Mouse (Mus musculus) intestine, embryonic 16.5 days (tissue): ENCODE data around the gene Atp2a1. TPM values are rescaled to one million over a fixed set of nuclear protein-coding genes. Genes with fewer than 3 reads are reported as not detected.
A peak's percentile ranks its signal among the peaks of the same experiment; 100 is the strongest.

Experiments
- ATAC-seq: fragments of 200-750 bp; cut with Nextera tagmentation; 2 replicates; pipeline ENCODE4 v1.8.0; 2017; ENCODE audit warnings: moderate TSS enrichment, moderate library complexity
- H3K27ac ChIP-seq: fragments of 300-500 bp; sonication (generic); 2 replicates; pipeline ENCODE4 v1.5.1; 2014; ENCODE audit warnings: mild to moderate bottlenecking, low read length
- H3K27me3 ChIP-seq: fragments of 300-500 bp; sonication (generic); replicated peaks from 2 replicates; pipeline ENCODE4 v1.6.1; 2014; ENCODE audit warnings: low read length, control low read depth, mixed read lengths; ENCODE audit not compliant: control insufficient read depth, insufficient read depth
- H3K36me3 ChIP-seq: fragments of 300-500 bp; sonication (generic); 2 replicates; pipeline ENCODE4 v1.6.1; 2014; ENCODE audit warnings: low read length, control low read depth; ENCODE audit not compliant: control insufficient read depth, insufficient read depth
- H3K4me1 ChIP-seq: fragments of 300-500 bp; sonication (generic); 2 replicates; pipeline ENCODE4 v1.6.1; 2014; ENCODE audit warnings: low read length, control low read depth, mixed read lengths; ENCODE audit not compliant: control insufficient read depth, insufficient read depth
- H3K4me2 ChIP-seq: fragments of 300-500 bp; sonication (generic); 2 replicates; pipeline ENCODE4 v1.6.1; 2014; ENCODE audit warnings: low read depth, low read length, control low read depth
- H3K4me3 ChIP-seq: fragments of 300-500 bp; sonication (generic); 2 replicates; pipeline ENCODE4 v1.5.1; 2014; ENCODE audit warnings: mild to moderate bottlenecking, low read length
- H3K9ac ChIP-seq: fragments of 300-500 bp; sonication (generic); 2 replicates; pipeline ENCODE4 v1.6.1; 2014; ENCODE audit warnings: low read depth, low read length
- H3K9me3 ChIP-seq: fragments of 300-500 bp; sonication (generic); 2 replicates; pipeline ENCODE4 v1.6.1; 2016; ENCODE audit warnings: low read length, control low read depth; ENCODE audit not compliant: control insufficient read depth
- WGBS: fragments of 180-500 bp; shearing (Covaris S2); extraction: QIAGEN DNeasy Blood & Tissue Kit; methylation state at CpG from one replicate; pipeline ENCODE4 v1.1.7; 2014; 5-methylcytosine and 5-hydroxymethylcytosine counted together
- polyA plus RNA-seq: library from polyadenylated mRNA; unstranded; fragments of >200 nt; fragmentation: Nextera tagmentation; extraction: Ambion mirVana; gene quantifications from 2 replicates; pipeline ENCODE4 v1.2.1, GENCODE M21; 2015

The Atp2a1 gene
- polyA plus RNA-seq, result 1.1 and 1.3 TPM in 2 replicates

DNA sequence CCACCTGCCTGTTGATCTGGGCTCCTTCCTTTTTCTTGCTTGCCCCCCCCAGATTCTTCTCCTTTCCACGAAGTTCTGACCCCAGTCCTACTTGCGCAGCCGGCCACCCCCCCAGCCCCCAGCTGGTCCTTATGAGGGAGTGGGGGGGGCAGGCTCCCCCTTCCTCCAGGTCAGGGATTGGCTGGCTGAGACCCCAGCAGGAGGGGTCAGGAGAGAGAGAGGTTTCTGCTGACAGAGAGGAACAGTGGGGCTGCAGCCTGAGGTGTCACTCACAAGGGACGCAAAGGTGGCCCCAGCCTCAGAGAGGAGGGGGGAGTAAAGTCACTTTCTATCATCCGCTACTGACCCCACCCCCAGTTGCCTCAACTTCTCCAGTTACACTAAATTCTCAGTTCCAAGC is at the start of gene Atp2a1:
Atp2a1 (minus strand) TSS at position 105 of the 400 bp plus-strand sequence.
- no peak within 1 kb of the TSS for H3K27ac ChIP-seq

DNA sequence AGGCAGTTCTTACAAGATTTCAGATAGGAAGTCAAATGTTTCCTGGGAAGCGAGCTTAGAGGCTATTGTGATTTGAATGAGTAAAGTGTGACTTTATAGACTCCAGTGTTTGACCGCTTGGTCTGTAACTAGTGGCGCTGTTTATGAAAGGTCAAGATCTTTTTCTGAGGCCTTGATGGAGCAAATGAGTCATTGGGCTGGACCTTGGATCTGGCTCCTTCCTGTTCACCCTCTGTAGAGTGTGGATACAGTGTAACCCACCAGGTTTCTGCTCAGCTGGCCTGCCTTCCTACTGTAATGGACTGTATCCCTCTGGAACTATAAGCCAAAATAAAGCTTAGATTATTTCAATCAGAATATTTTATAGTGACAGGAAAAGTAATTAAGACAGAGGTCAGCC is 48.4 kb upstream of the Atp2a1 start:
- ATAC-seq, result no peak
- no peak overlapping the region for H3K9ac ChIP-seq

More for the DNA sequence above, at the start of gene Atp2a1:
- no peak within 1 kb of the TSS for H3K4me3 ChIP-seq
- peaks cover 8% of the 10 kb centered on the region for H3K4me1 ChIP-seq
- no peak for ATAC-seq
- WGBS, result 51% methylated on average over 5 of the region's 5 CpGs
- no peaks in the 10 kb centered on the region for H3K27me3 ChIP-seq
- H3K4me2 ChIP-seq, result no peak within 1 kb of the TSS
- H3K9ac ChIP-seq, result 0 out of 2 replicates have a peak within 1 kb of the TSS, but pooled peaks have one; percentile 7
- no peaks in the 10 kb centered on the region for H3K9me3 ChIP-seq
- H3K36me3 ChIP-seq, result peaks cover 8% of the 10 kb centered on the region; the same call in 1 of the 2 replicates

DNA sequence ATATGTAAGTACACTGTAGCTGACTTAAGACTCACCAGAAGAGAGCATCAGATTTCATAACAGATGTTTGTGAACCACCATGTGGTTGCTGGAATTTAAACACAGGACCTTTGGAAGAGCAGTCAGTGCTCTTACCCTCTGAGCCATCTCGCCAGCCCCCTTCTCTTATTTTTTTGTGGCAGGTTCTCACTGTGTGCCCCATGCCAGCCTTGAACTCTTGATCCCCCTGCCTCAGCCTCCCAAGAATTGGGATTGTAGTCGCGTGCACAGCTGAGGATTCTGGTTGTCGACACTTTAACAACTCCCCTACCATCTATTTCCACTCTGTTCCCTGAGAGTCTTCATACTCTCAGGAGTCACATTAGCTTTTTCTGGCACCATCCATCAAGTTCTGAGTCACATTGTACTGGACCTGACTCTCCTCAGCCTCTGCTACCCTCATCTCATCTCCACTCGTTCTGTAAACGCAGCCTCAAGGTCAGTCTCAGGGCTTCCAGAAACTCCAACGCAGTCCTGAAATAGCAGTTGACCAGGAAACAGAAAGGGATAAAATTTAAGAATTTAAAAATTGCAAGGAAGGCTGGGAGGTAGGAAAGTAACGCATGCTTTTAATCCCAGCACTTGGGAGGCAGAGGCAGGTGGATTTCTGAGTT is 44.3 kb upstream of the Atp2a1 start:
- no peaks in the 10 kb centered on the region for H3K9me3 ChIP-seq
- H3K9ac ChIP-seq, result no peak overlapping the region
- H3K36me3 ChIP-seq, result no peaks in the 10 kb centered on the region
- no peak overlapping the region for H3K27ac ChIP-seq
- WGBS, result 73% methylated on average over 8 of the region's 8 CpGs
- H3K4me2 ChIP-seq, result no peak overlapping the region
- no peaks in the 10 kb centered on the region for H3K27me3 ChIP-seq
- no peak for ATAC-seq
- no peak overlapping the region for H3K4me3 ChIP-seq
- peaks cover 2% of the 10 kb centered on the region; the same call in 1 of the 2 replicates for H3K4me1 ChIP-seq

More for the DNA sequence above, 48.4 kb upstream of the Atp2a1 start:
- 73% methylated on average over 3 of the region's 3 CpGs for WGBS
- no peak overlapping the region for H3K27ac ChIP-seq
- no peaks in the 10 kb centered on the region for H3K9me3 ChIP-seq
- H3K4me1 ChIP-seq, result no peaks in the 10 kb centered on the region
- no peak overlapping the region for H3K4me2 ChIP-seq
- no peaks in the 10 kb centered on the region for H3K27me3 ChIP-seq
- no peak overlapping the region for H3K4me3 ChIP-seq
- no peaks in the 10 kb centered on the region for H3K36me3 ChIP-seq

DNA sequence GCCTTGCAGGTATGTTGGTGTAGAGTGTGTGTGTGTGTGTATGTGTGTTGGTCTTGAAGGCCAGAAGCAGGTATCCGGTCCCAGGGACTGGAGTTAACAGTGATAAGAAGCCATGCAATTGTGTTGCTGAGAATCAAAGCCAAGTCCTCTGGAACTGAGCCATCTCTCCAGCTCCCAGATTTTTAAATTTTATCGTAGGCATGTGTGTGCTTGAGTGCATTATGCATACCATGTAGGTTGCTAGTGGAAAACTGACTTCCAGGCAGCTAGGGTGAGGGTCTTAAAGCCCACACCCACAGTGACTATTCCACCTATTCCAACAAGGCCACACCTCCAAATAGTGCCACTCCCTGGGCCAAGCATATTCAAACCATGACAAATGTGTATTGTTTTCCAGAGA is 42.0 kb upstream of the Atp2a1 start:
- Histone ChIP-seq H3K4me3 (no peak overlapping the region), H3K27ac (no peak overlapping the region), H3K9me3 (no peaks in the 10 kb centered on the region), H3K9ac (no peak overlapping the region), H3K36me3 (peaks cover 11% of the 10 kb centered on the region), H3K4me2 (no peak overlapping the region), H3K27me3 (no peaks in the 10 kb centered on the region), H3K4me1 (peaks cover 9% of the 10 kb centered on the region)
- ATAC-seq, result no peak
- WGBS, result 88% methylated on average over 2 of the region's 2 CpGs

DNA sequence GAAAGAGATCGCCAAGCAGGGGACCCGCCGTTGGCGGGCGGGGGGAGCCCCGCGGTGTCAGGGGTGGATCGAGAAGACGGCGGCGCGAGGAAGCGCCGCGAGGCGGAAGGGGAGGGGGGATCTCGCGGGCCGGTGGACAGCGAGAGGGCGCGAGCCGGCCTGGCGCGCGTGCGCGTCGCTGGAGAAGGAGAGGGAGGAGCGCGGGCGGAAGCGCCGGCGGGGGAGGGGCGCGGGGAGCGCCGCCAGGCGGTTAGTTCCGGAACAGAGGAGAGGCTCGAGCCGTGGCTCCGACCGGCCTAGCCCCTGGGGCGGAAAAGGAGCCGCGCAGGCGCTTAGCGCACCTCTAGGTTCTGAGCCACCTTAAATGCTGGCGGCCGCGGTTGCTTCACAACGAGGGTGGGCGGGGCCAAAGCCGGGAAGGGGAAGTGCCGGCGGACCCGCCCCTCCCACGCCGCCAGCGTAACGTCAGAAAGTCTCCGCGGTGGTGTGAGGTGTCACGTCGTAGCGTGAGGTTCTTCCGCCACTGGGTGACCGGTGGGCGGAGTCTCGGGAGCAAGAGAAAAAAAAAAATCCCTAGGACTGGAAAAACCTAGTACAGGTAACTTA is 40.5 kb upstream of the Atp2a1 start, which contains the start of gene Atxn2l:
Atxn2l (minus strand) TSS at position 165 of the 606 bp plus-strand sequence.
- WGBS, result under 1% methylated on average over 70 of the region's 72 CpGs
- H3K4me1 ChIP-seq, result peaks cover 9% of the 10 kb centered on the region
- no peaks in the 10 kb centered on the region for H3K27me3 ChIP-seq
- H3K36me3 ChIP-seq, result peaks cover 14% of the 10 kb centered on the region
- no peaks in the 10 kb centered on the region for H3K9me3 ChIP-seq
- peak within 1 kb of the TSS; percentile 55 for H3K4me2 ChIP-seq
- H3K27ac ChIP-seq, result peak within 1 kb of the TSS; percentile 100
- peak within 1 kb of the TSS; percentile 99 for H3K4me3 ChIP-seq
- peak; percentile 92 for ATAC-seq
- peak within 1 kb of the TSS; percentile 100 for H3K9ac ChIP-seq

DNA sequence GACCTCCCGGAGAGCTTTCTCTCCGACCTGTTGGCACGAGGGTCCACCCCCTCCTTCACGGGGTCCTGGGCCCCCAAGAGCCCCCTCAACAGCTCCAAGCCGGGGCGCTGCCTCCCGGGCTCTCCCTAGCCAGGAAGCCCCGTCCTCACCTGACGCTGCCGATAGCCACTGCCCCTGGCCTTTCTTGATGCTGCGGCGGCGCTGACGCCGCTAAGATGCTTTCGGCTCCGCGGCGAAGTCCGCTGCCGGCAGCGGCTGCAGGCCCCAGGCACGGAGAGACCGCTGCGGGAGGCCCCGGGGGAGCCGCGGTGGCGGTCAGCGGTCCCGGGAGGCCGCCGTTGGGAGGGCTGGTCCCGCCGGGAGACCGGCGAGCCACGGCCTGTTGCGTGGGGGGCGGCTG is 39.8 kb upstream of the Atp2a1 start:
- under 1% methylated on average over 40 of the region's 40 CpGs for WGBS
- no peak for ATAC-seq
- H3K4me3 ChIP-seq, result peak overlapping the region; percentile 99

DNA sequence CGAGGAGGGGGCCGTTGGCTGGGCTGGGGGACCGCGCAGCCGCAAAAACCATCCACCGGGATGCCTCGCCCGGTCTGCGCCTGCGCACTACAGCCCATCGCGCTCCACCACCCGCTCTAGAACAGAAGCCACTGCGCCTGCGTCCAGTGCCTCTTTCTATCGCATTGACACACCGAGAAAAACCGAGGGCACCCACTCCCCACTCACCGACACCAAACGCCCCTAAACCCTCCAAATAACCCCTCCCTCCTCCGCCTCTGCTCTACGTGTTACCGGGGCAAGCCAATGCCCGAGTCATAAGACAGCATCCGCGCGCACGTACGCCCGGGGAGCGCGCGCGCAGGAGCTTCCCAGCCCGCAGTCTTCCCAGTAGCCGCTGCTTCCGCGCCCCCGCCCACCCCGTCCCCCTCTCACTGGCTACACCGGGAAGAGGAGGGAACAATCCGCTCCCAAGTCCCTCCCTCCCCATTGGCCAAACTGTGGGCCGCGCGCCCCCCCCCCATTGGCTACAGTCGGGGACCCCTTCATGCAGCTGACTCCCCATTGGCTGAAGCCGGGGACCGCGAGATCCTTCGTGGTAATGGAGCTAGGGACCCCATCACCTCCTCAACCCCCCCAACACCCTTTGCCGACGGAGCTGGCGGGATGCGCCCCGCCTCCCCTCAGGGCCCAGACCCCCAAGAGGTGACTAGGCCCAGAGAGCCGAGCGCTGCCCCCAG is 39.3 kb upstream of the Atp2a1 start:
- Histone ChIP-seq H3K27ac (peak overlapping the region; percentile 100), H3K27me3 (no peaks in the 10 kb centered on the region), H3K9me3 (no peaks in the 10 kb centered on the region), H3K9ac (peak overlapping the region; percentile 100), H3K4me3 (peak overlapping the region; percentile 99), H3K4me2 (peak overlapping the region; percentile 68), H3K36me3 (peaks cover 21% of the 10 kb centered on the region), H3K4me1 (peaks cover 9% of the 10 kb centered on the region)
- WGBS, result 0% methylated on average over 46 of the region's 57 CpGs
- ATAC-seq, result peak; percentile 90

More for the DNA sequence above, 39.8 kb upstream of the Atp2a1 start:
- Histone ChIP-seq H3K9ac (peak overlapping the region; percentile 100), H3K9me3 (no peaks in the 10 kb centered on the region), H3K27ac (peak overlapping the region; percentile 100), H3K4me1 (peaks cover 9% of the 10 kb centered on the region), H3K27me3 (no peaks in the 10 kb centered on the region), H3K36me3 (peaks cover 21% of the 10 kb centered on the region), H3K4me2 (peak overlapping the region; percentile 35; the same call in 1 of the 2 replicates)

DNA sequence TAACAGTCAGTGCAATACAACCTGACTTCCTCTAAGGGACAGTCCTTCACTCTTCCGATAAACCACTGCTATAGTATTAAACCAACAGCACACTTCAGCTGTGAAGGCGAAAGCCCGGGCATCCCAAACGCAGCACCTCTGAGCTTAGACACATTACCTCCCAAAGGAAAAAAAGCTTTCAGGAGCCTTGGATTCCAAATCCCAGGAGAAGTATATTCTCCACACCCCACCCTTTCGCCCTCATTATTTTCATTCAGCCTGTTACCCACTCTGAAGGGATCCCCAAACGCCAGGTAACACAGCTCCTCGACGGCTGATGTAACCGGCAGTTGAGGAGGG is 38.7 kb upstream of the Atp2a1 start:
- Histone ChIP-seq H3K9ac (peak overlapping the region; percentile 100), H3K4me3 (peak overlapping the region; percentile 99), H3K27me3 (no peaks in the 10 kb centered on the region), H3K27ac (peak overlapping the region; percentile 100), H3K36me3 (peaks cover 24% of the 10 kb centered on the region), H3K4me1 (peaks cover 9% of the 10 kb centered on the region), H3K4me2 (peak overlapping the region; percentile 68), H3K9me3 (no peaks in the 10 kb centered on the region)
- 5% methylated on average over 9 of the region's 9 CpGs for WGBS
- ATAC-seq, result no peak

DNA sequence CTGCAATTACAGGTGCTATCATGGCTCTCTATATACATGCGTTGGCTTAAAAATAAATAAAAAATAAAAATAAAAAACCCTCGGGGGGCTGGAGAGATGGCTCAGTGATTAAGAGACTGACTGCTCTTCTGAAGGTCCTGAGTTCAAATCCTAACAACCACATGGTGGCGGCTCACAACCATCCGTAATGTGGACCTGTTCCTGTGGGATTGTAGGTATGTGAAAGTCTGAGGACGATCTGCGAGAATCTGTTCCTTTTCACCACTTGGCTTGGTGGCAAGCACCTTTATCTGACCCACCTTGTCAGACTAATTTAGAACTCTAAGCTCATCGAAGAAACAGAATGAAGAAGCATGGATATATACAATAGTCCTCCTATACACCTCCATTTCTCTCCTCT is 36.5 kb upstream of the Atp2a1 start:
- WGBS, result 93% methylated on average over 7 of the region's 7 CpGs
- H3K36me3 ChIP-seq, result peaks cover 41% of the 10 kb centered on the region
- no peak for ATAC-seq

More for the DNA sequence above, 36.5 kb upstream of the Atp2a1 start:
- Histone ChIP-seq H3K9ac (no peak overlapping the region), H3K9me3 (no peaks in the 10 kb centered on the region), H3K27ac (no peak overlapping the region), H3K4me2 (no peak overlapping the region), H3K27me3 (no peaks in the 10 kb centered on the region), H3K4me1 (peaks cover 9% of the 10 kb centered on the region), H3K4me3 (no peak overlapping the region)
